Mouse (Mus musculus) forebrain, embryonic 16.5 days (tissue): Measurements from ENCODE around the gene Ptpn21. TPM values are rescaled to one million over a fixed set of nuclear protein-coding genes. Genes with fewer than 3 reads are reported as not detected.
A peak's percentile ranks its signal among the peaks of the same experiment; 100 is the strongest.

Experiments
- ATAC-seq: fragments of 200-750 bp; cut with Nextera tagmentation; 2 replicates; pipeline ENCODE4 v1.8.0; 2017; ENCODE audit warnings: mild to moderate bottlenecking, moderate library complexity
- H3K27ac ChIP-seq: fragments of 300-500 bp; sonication (generic); 2 replicates; pipeline ENCODE4 v1.5.1; 2014; ENCODE audit warnings: low read length, control low read depth
- H3K27me3 ChIP-seq: fragments of 300-500 bp; sonication (generic); replicated peaks from 2 replicates; pipeline ENCODE4 v1.6.1; 2014; ENCODE audit warnings: low read length; ENCODE audit not compliant: control insufficient read depth, insufficient read depth
- H3K36me3 ChIP-seq: fragments of 300-500 bp; sonication (generic); 2 replicates; pipeline ENCODE4 v1.6.1; 2014; ENCODE audit not compliant: control insufficient read depth, insufficient read depth
- H3K4me1 ChIP-seq: fragments of 300-500 bp; sonication (generic); replicated peaks from 2 replicates; pipeline ENCODE4 v1.6.1; 2014; ENCODE audit warnings: low read length; ENCODE audit not compliant: control insufficient read depth, insufficient read depth
- H3K4me2 ChIP-seq: fragments of 300-500 bp; sonication (generic); 2 replicates; pipeline ENCODE4 v1.6.1; 2014; ENCODE audit warnings: mild to moderate bottlenecking, low read length, control low read depth
- H3K4me3 ChIP-seq: fragments of 300-500 bp; sonication (generic); replicated peaks from 2 replicates; pipeline ENCODE4 v1.5.1; 2014; ENCODE audit warnings: mild to moderate bottlenecking, low read length, control low read depth
- H3K9ac ChIP-seq: fragments of 300-500 bp; sonication (generic); replicated peaks from 2 replicates; pipeline ENCODE4 v1.6.1; 2014; ENCODE audit warnings: low read depth, low read length, control low read depth
- H3K9me3 ChIP-seq: fragments of 300-500 bp; sonication (generic); 2 replicates; pipeline ENCODE4 v1.6.1; 2016; ENCODE audit warnings: low read length; ENCODE audit not compliant: control insufficient read depth
- WGBS: fragments of 180-500 bp; shearing (Covaris S2); extraction: QIAGEN DNeasy Blood & Tissue Kit; methylation state at CpG from one replicate; pipeline ENCODE4 v1.1.7; 2014; 5-methylcytosine and 5-hydroxymethylcytosine counted together
- polyA plus RNA-seq: library from polyadenylated mRNA; unstranded; fragments of >200 nt; fragmentation: Nextera tagmentation; extraction: Ambion mirVana; gene quantifications from 2 replicates; pipeline ENCODE4 v1.2.1, GENCODE M21; 2015

Gene Ptpn21
- polyA plus RNA-seq, 1 experiment from 2014 or later, result 5.4 TPM

DNA sequence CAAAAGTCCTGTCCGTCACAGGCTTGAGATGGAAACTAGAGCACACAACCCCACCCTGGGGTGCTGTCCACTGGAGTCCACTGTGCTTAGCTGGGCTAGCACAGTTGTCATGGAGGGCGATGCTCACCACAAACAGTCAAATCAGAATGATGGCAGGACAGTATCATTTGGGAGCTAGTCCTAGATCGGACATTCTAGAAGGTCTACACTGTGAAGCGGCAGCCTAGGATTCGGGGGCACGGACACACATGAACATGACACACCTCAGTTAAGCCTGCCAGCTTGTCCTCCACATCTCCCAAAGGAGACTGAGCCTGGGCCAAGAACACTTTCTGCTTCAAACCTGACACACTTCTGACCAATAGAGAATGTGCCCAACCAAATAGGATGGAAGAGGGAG is 60.3 kb downstream of the Ptpn21 start:
- H3K27ac ChIP-seq, result no peak overlapping the region
- peaks cover 3% of the 10 kb centered on the region; the same call in 1 of the 2 replicates for H3K4me1 ChIP-seq
- no peaks in the 10 kb centered on the region for H3K36me3 ChIP-seq
- no peak overlapping the region for H3K4me3 ChIP-seq
- no peaks in the 10 kb centered on the region for H3K27me3 ChIP-seq
- H3K9me3 ChIP-seq, result no peaks in the 10 kb centered on the region
- H3K4me2 ChIP-seq, result no peak overlapping the region
- no peak for ATAC-seq
- WGBS, result 95% methylated on average over 6 of the region's 6 CpGs
- H3K9ac ChIP-seq, result no peak overlapping the region

DNA sequence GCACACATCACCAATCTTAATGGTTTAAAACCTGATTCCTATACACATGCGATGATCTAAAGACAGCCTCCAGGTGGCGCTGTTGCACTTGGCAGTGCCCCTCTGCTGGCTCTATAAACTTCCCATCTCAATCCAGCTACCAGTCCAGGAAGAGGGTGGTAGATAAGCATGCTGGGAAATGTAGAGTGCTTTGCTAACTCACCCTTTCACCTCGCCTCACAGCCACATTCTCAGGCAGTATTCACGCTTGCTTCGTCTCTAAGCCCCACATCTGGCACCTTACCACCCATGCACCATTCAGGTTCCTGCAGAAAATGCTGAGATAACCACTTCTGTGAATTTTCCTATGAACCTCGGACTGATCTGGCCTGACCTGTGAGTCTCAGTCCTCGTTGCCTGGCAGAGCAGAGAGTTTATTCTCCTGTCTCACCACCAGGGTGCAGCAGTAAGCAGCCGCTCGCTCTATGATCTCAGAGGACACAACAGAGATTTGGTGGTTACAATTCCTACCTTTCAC is 62.5 kb downstream of the Ptpn21 start:
- Histone ChIP-seq H3K27me3 (no peaks in the 10 kb centered on the region), H3K27ac (no peak overlapping the region), H3K4me2 (peak overlapping the region; percentile 42), H3K4me1 (peaks cover 3% of the 10 kb centered on the region; the same call in 1 of the 2 replicates), H3K36me3 (peaks cover 1% of the 10 kb centered on the region; the same call in 1 of the 2 replicates), H3K9ac (no peak overlapping the region), H3K9me3 (no peaks in the 10 kb centered on the region), H3K4me3 (peak overlapping the region; percentile 26)
- ATAC-seq, result peak; percentile 90
- WGBS, result 12% methylated on average over 9 of the region's 9 CpGs

DNA sequence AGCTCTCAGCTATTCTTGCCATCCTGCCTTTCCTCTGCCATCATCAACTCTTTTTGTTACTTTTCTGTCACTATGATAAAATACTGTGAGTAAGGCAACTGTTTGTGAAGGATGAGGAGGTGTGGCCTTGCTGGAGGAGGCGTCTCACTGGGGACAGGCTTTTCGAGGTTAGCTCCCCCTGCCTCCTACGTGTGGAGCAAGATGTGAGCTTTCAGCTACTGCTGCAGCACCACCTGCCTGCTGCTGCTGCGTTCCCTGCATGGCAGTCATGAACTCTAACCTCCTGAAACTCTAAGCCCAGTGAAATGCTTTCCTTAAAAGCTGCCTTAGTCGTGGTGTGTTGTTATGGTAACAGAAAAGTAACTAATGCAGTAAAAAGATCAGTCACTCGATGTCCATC is 63.3 kb downstream of the Ptpn21 start:
- Histone ChIP-seq H3K27ac (no peak overlapping the region), H3K4me1 (peaks cover 3% of the 10 kb centered on the region; the same call in 1 of the 2 replicates), H3K27me3 (no peaks in the 10 kb centered on the region), H3K4me3 (no peak overlapping the region), H3K9me3 (no peaks in the 10 kb centered on the region), H3K36me3 (peaks cover 2% of the 10 kb centered on the region; the same call in 1 of the 2 replicates), H3K4me2 (no peak overlapping the region), H3K9ac (no peak overlapping the region)
- 64% methylated on average over 6 of the region's 6 CpGs for WGBS
- no peak for ATAC-seq

DNA sequence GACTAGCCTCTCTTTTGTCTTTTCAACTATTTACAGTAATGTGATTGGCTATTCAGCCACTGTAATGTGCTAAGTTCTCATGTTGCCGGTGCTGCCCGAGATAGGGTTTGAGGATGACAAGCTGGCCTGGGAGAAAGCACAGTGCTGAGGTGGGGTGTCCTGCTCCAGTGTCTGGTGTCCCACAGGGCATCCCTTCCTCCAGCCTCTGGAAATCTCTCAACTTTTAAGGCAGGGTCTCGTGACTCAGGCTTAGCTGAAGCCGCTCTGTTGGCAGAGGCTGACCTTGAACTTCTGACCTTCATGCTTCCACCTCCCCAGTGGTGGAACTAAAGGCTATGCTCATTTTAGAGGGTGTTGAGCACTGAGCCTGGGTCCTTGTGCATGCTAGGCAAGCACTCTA is 66.8 kb downstream of the Ptpn21 start:
- Histone ChIP-seq H3K4me2 (no peak overlapping the region), H3K27ac (no peak overlapping the region), H3K4me1 (peaks cover 7% of the 10 kb centered on the region; the same call in 1 of the 2 replicates), H3K9me3 (no peaks in the 10 kb centered on the region), H3K9ac (no peak overlapping the region), H3K4me3 (no peak overlapping the region), H3K36me3 (peaks cover 2% of the 10 kb centered on the region; the same call in 1 of the 2 replicates), H3K27me3 (no peaks in the 10 kb centered on the region)
- ATAC-seq, result no peak
- 88% methylated on average over 4 of the region's 4 CpGs for WGBS

DNA sequence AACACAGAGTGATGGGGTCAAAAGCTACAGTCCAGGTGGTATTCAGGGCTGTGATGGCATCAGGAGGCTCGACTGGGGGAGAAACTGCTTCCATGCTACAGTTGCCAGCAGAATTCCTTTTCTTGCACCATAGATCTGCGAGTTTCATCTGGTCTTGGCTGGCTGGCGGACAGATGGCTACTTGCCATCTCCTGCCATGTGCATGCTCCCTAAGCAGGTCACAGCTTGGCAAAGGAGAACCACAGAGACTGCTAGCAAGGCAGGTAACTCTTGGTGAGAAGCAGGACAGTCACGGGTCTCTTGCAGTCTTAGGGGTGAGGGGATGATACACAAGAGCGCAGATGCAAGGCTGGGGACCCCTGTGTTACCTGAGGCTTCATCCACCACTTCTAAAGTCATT is 67.3 kb downstream of the Ptpn21 start:
- Histone ChIP-seq H3K36me3 (peaks cover 2% of the 10 kb centered on the region; the same call in 1 of the 2 replicates), H3K27me3 (no peaks in the 10 kb centered on the region), H3K9ac (no peak overlapping the region), H3K4me3 (no peak overlapping the region), H3K9me3 (no peaks in the 10 kb centered on the region), H3K4me1 (peaks cover 7% of the 10 kb centered on the region; the same call in 1 of the 2 replicates), H3K4me2 (no peak overlapping the region), H3K27ac (no peak overlapping the region)
- 67% methylated on average over 5 of the region's 5 CpGs for WGBS
- ATAC-seq, result no peak

DNA sequence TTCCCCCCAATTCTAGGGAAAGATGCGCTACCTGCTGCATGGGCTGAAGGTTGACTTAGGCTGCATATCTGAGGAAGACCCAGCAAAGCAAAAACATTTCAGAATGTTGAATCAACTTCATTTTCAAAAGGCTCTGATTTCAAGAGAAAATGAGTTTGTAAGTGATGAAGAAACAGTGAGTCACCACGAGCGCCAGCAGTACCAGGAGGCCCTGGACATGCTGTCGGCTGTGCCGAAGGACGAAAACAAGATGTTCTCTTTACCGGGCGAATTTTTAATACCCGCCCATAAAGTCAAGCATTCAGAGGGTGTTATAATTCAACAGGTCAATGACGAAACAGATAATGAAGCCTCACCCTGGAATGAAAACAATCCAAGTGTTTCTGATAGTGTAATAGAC is 68.1 kb downstream of the Ptpn21 start:
- 92% methylated on average over 10 of the region's 10 CpGs for whole genome bisulfite sequencing
- Histone ChIP-seq H3K9me3 (no peaks in the 10 kb centered on the region), H3K36me3 (peaks cover 2% of the 10 kb centered on the region; the same call in 1 of the 2 replicates), H3K27me3 (no peaks in the 10 kb centered on the region), H3K4me2 (no peak overlapping the region), H3K27ac (no peak overlapping the region), H3K4me3 (no peak overlapping the region), H3K9ac (no peak overlapping the region), H3K4me1 (peaks cover 3% of the 10 kb centered on the region; the same call in 1 of the 2 replicates)
- ATAC-seq, result no peak

DNA sequence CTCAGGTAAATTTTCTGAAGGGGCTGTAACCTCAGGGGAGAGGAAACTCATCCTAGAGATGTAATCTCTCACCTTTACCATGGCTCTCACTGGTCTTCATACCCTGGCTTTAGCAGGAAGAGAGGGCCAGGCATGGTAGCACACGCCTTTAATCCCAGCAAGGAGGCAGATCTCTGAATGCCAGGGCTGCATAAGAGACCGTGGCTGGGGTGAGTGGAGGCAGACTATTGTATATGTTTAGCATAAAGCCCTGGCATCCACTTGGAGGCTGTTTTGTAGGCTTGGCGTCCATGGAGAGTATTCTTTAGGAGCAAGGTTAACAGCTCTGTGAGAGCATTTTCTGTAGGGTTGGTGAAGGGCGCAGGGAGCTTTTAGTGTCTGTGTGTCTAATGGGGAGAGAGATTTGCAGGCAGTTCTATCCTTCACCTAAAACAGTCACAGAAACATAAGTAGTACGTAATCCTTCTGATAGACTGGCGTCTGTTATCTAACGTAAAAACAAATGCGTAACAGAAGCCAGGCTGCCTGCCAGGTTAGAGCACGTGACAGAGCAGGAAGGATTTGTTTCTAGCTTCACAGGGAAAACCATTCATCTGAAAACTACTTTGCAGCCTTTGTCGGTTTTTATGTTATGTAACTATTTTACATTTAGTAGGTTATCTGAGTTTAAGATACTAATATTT is 68.9 kb downstream of the Ptpn21 start:
- Histone ChIP-seq H3K9me3 (no peaks in the 10 kb centered on the region), H3K36me3 (peaks cover 4% of the 10 kb centered on the region; the same call in 1 of the 2 replicates), H3K9ac (no peak overlapping the region), H3K4me3 (no peak overlapping the region), H3K4me2 (no peak overlapping the region), H3K27ac (0 out of 2 replicates have a peak overlapping the region, but pooled peaks have one; percentile 5), H3K27me3 (no peaks in the 10 kb centered on the region), H3K4me1 (peaks cover 3% of the 10 kb centered on the region; the same call in 1 of the 2 replicates)
- peak; percentile 71 for ATAC-seq
- 52% methylated on average over 10 of the region's 10 CpGs for WGBS

DNA sequence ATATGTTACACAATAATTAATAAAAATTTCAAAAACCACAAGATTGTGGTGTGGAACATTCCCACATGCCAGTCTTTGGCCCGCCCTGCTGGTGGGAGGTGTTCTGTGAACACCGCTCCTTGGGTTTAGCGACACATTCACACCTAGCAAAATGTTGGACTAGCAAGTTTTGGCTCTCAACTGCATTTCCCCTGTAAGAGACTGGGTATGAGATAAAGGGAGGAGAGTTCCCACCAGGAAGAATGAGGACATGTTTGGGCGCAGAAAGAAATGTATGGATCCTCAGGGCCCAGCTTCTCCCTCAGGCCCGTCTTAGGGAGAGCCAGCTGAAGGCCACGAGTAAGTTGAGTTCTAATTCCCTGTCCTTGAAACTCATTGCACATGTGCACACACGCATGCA is 74.6 kb downstream of the Ptpn21 start:
- H3K9me3 ChIP-seq, result no peaks in the 10 kb centered on the region
- WGBS, result 95% methylated on average over 7 of the region's 7 CpGs
- no peak for ATAC-seq
- no peak overlapping the region for H3K27ac ChIP-seq
- H3K4me3 ChIP-seq, result no peak overlapping the region
- H3K9ac ChIP-seq, result no peak overlapping the region
- H3K27me3 ChIP-seq, result no peaks in the 10 kb centered on the region
- H3K36me3 ChIP-seq, result peaks cover 12% of the 10 kb centered on the region
- no peak overlapping the region for H3K4me2 ChIP-seq
- H3K4me1 ChIP-seq, result no peaks in the 10 kb centered on the region

DNA sequence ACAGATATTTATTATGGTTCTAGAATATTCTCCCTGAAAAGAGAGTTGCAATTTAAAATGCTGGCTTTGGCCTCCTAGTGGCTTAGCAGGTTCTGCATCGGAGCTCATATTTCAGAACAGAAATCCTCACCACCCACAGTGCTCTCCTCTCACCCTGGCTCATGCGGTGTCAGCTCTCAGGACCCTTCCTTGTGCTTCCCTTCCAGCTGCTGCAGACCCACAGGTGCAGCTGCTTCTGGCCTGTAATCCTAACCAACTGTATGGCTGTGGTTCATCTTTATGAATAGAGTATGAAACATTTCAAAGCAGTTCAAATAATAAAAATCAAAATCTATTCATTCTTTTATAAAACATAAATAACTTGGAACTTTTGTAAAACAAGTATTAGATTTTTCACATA is 80.3 kb downstream of the Ptpn21 start:
- 73% methylated on average over 2 of the region's 2 CpGs for WGBS
- Histone ChIP-seq H3K4me2 (no peak overlapping the region), H3K9ac (no peak overlapping the region), H3K4me1 (no peaks in the 10 kb centered on the region), H3K4me3 (no peak overlapping the region), H3K27ac (no peak overlapping the region), H3K9me3 (no peaks in the 10 kb centered on the region), H3K27me3 (no peaks in the 10 kb centered on the region), H3K36me3 (peaks cover 4% of the 10 kb centered on the region; the same call in 1 of the 2 replicates)
- ATAC-seq, result no peak
